Mouse (Mus musculus) retina, postnatal 7 days (tissue): ENCODE data around the gene Snn.
"Not testable (repeated sequence)": the region's sequence is repeated elsewhere in the genome, so short reads cannot be mapped to it uniquely, and the experiment has no call there.

ENCODE experiments used
- DNase-seq: peaks from one replicate; pipeline ENCODE4 v3.0.0-alpha.2; 2012; ENCODE audit warnings: low read depth, low spot score

The Snn gene

GRCm38 (mm10) chr16:11060645-11061044, at the start of gene Snn:
Snn (plus strand) TSS chr16:11060945.
- DNase-seq = no peak

- no peak for DNase-seq
Observed at GRCm38 (mm10) chr16:11011206-11011605, 49.5 kb upstream of the Snn start.

GRCm38 (mm10) chr16:11011939-11012338, 48.8 kb upstream of the Snn start:
- DNase-seq = no peak

GRCm38 (mm10) chr16:11012571-11013463, 47.9 kb upstream of the Snn start:
- DNase-seq = no peak

GRCm38 (mm10) chr16:11013464-11014147, 47.1 kb upstream of the Snn start:
- not testable (repeated sequence) for DNase-seq

- no peak for DNase-seq
Observed at GRCm38 (mm10) chr16:11014407-11014806, 46.3 kb upstream of the Snn start.

GRCm38 (mm10) chr16:11016353-11016752, 44.4 kb upstream of the Snn start:
- no peak for DNase-seq

- no peak for DNase-seq
Observed at GRCm38 (mm10) chr16:11017807-11018595, 42.7 kb upstream of the Snn start.

GRCm38 (mm10) chr16:11021403-11022112, 39.2 kb upstream of the Snn start:
- no peak for DNase-seq

- no peak for DNase-seq
Observed at GRCm38 (mm10) chr16:11022113-11022489, 38.6 kb upstream of the Snn start.

- DNase-seq = no peak
Observed at GRCm38 (mm10) chr16:11023618-11024017, 37.1 kb upstream of the Snn start.

GRCm38 (mm10) chr16:11024841-11025240, 35.9 kb upstream of the Snn start:
- DNase-seq = no peak

GRCm38 (mm10) chr16:11028206-11028605, 32.5 kb upstream of the Snn start:
- DNase-seq = no peak

GRCm38 (mm10) chr16:11030844-11031243, 29.9 kb upstream of the Snn start:
- DNase-seq = no peak

- no peak for DNase-seq
Observed at GRCm38 (mm10) chr16:11031320-11031719, 29.4 kb upstream of the Snn start.

- peak; percentile 73 for DNase-seq
Observed at GRCm38 (mm10) chr16:11034193-11034803, 26.4 kb upstream of the Snn start.

- no peak for DNase-seq
Observed at GRCm38 (mm10) chr16:11035273-11035672, 25.5 kb upstream of the Snn start.

GRCm38 (mm10) chr16:11035790-11036431, 24.8 kb upstream of the Snn start:
- DNase-seq = peak; percentile 71

GRCm38 (mm10) chr16:11040603-11041002, 20.1 kb upstream of the Snn start:
- no peak for DNase-seq

- DNase-seq = no peak
Observed at GRCm38 (mm10) chr16:11043239-11043638, 17.5 kb upstream of the Snn start.
